Mouse (Mus musculus) neutrophil, adult 5-6 weeks (primary cell): ENCODE measurements around the gene Dscam. TPM values are rescaled to one million over a fixed set of nuclear protein-coding genes. Genes with fewer than 3 reads are reported as not detected.
A peak's percentile ranks its signal among the peaks of the same experiment; 100 is the strongest.

Experiments used
- ATAC-seq: fragments of 151-379, 151-347 bp; 2 replicates; pipeline ENCODE4 v1.8.0; 2017; ENCODE audit warnings: mild to moderate bottlenecking, moderate TSS enrichment; ENCODE audit not compliant: insufficient number of reproducible peaks, poor library complexity, low FRiP score, severe bottlenecking; ENCODE audit errors: extremely low read depth
- total RNA-seq: library from RNA; stranded (forward); fragments of 200-1000 nt; gene quantifications from 2 replicates; pipeline ENCODE4 v1.2.3, GENCODE M21; 2017

Gene Dscam
- total RNA-seq, 1 experiment from 2014 or later: 0.23 TPM

- no peak for ATAC-seq
Measured at GRCm38 (mm10) chr16:96655548-96655947, 515.0 kb downstream of the Dscam start.

- 0 out of 2 replicates have a peak, but pooled peaks have one; percentile 39 for ATAC-seq
Measured at GRCm38 (mm10) chr16:96654054-96654453, 516.5 kb downstream of the Dscam start.

- ATAC-seq: no peak
Measured at GRCm38 (mm10) chr16:96651444-96651843, 519.1 kb downstream of the Dscam start.

- ATAC-seq: no peak
Measured at GRCm38 (mm10) chr16:96640101-96640500, 530.5 kb downstream of the Dscam start.

- no peak for ATAC-seq
Measured at GRCm38 (mm10) chr16:96635916-96636315, 534.6 kb downstream of the Dscam start.

- no peak for ATAC-seq
Measured at GRCm38 (mm10) chr16:96634791-96635143, 535.8 kb downstream of the Dscam start.

- no peak for ATAC-seq
Measured at GRCm38 (mm10) chr16:96634097-96634790, 536.3 kb downstream of the Dscam start.

GRCm38 (mm10) chr16:96630241-96630640, 540.3 kb downstream of the Dscam start:
- ATAC-seq: no peak

GRCm38 (mm10) chr16:96629623-96630022, 540.9 kb downstream of the Dscam start:
- no peak for ATAC-seq

GRCm38 (mm10) chr16:96625468-96625867, 545.1 kb downstream of the Dscam start:
- ATAC-seq: no peak

GRCm38 (mm10) chr16:96624570-96625411, 545.8 kb downstream of the Dscam start:
- ATAC-seq: peak; percentile 74

GRCm38 (mm10) chr16:96620861-96621260, 549.7 kb downstream of the Dscam start:
- ATAC-seq: no peak

GRCm38 (mm10) chr16:96620402-96620801, 550.1 kb downstream of the Dscam start:
- ATAC-seq: no peak

- no peak for ATAC-seq
Measured at GRCm38 (mm10) chr16:96617772-96618171, 552.8 kb downstream of the Dscam start.

- no peak for ATAC-seq
Measured at GRCm38 (mm10) chr16:96613275-96613674, 557.3 kb downstream of the Dscam start.

- peak; percentile 60; the same call in 1 of the 2 replicates for ATAC-seq
Measured at GRCm38 (mm10) chr16:96610806-96611205, 559.7 kb downstream of the Dscam start.

- no peak for ATAC-seq
Measured at GRCm38 (mm10) chr16:96602206-96602605, 568.3 kb downstream of the Dscam start.

GRCm38 (mm10) chr16:96600791-96601190, 569.8 kb downstream of the Dscam start:
- ATAC-seq: no peak

- no peak for ATAC-seq
Measured at GRCm38 (mm10) chr16:96599401-96600060, 571.0 kb downstream of the Dscam start.

- no peak for ATAC-seq
Measured at GRCm38 (mm10) chr16:96575841-96576240, 594.7 kb downstream of the Dscam start.
